Mouse (Mus musculus): Measurements from ENCODE around the gene Casp2.

Casp2 gene

GRCm38 (mm10) chr6:42282865-42283528 is 18.2 kb downstream of the Casp2 start:
- DNase-seq (ENCODE audit: low spot score), result no peak

GRCm38 (mm10) chr6:42286448-42286847 is 21.7 kb downstream of the Casp2 start, which contains the start of gene Clcn1:
Clcn1 (plus strand) TSS chr6:42286685.
- DNase-seq (ENCODE audit: low spot score), result no peak

- no peak for DNase-seq (ENCODE audit: low spot score)
These were observed 22.8 kb downstream of the Casp2 start for GRCm38 (mm10) chr6:42287562-42287961.

GRCm38 (mm10) chr6:42293327-42293726 is 28.5 kb downstream of the Casp2 start:
- DNase-seq (ENCODE audit: low spot score), result no peak

GRCm38 (mm10) chr6:42295549-42296094 is 30.8 kb downstream of the Casp2 start:
- DNase-seq (ENCODE audit: low spot score), result no peak

GRCm38 (mm10) chr6:42299362-42299761 is 34.6 kb downstream of the Casp2 start:
- DNase-seq (ENCODE audit: low spot score), result no peak

GRCm38 (mm10) chr6:42309816-42310378 is 45.1 kb downstream of the Casp2 start:
- no peak for DNase-seq (ENCODE audit: low spot score)

DNA sequence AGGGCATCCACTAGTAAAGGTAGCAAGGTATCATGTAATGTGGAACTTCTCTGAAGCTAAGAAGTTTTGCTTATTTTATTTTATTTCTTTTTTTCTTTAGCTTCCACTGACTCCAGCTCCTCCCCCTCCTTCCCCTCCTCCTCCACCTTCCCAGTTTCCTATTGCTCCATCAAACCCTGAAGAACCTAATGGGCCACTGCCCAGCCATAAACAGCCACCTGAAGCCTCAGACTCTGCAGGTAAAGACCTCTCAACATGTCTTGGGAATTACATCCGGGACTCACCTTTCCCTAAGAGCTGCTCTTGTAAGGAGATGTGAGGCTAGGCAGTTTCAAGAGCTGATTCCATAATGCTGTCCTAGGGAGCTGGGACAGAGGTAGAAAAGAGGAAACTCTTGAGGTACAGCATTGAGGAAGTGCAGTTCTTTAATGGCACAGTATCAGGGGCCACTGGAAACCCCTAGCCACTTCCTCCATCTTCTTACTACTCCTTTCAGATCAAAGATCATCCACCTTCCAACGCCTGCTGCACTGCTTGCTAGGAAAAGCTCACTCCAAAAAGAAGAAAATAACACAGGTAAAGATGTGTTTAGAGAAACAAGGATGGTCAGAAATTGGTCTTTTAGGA is 45.8 kb downstream of the Casp2 start:
- DNase-seq (ENCODE audit: low spot score), result no peak

- DNase-seq (ENCODE audit: low spot score), result no peak
These were observed 53.5 kb downstream of the Casp2 start for GRCm38 (mm10) chr6:42318293-42318692.

DNA sequence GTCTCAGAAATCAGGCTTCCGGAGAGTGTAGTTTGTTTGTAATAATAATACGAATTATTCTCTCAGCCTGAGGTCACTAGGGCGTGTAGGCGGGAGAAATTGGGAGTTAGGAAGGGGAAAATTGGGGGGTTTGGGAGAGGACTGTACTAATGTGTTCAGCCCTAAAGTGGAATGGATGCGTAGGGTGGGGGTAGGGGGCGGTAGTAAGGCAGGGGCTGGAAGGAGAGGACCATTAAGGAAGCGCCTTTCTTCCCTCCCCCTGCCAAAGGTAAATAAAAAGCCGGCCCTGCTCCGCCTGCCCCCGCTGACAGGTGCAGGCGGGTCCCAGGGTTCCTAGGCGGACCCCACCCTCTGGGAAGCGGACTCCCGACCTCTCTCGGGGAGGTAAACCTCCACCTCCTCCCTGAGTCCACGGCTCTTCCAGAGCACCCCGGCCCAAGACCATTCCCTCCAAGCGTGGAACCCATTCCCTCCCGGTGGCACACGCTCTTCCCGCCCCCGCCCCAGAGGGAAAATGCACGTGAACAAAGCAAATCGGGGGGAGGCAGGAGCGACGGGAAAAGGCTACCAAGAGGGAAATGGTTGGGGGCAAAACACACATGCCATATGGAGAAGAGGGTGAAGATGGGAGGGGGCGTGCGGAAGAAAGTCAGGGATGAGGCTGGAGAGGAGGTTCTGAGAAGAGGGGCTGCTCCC is 58.7 kb downstream of the Casp2 start:
- DNase-seq (ENCODE audit: low spot score), result no peak

DNA sequence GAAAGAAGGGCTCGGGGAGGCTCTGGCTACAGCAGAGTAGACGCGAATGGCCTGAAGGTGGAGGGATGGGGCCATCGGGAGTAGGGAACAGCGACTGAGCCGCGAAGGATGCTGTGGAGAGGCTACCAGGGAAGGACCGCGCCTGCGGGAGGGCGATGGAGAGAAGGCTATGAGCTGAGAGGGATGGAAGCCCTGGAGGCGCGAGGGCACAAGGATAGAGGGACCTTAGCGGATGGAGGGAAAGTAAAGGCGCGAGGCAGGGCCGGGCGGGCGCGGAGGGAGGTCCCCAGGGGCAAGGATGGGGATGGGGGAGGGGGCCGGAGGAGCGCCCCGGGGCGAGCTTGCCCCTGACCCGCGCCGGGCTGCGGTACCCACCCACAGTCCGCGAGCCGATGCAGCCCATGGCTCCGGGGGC is 59.3 kb downstream of the Casp2 start:
- no peak for DNase-seq (ENCODE audit: low spot score)

GRCm38 (mm10) chr6:42324482-42325267 is 59.9 kb downstream of the Casp2 start, which contains the start of gene Fam131b:
Fam131b (minus strand) TSS chr6:42324643.
- no peak for DNase-seq (ENCODE audit: low spot score)

- peak; percentile 53 for DNase-seq (ENCODE audit: low spot score)
These were observed 60.5 kb downstream of the Casp2 start for GRCm38 (mm10) chr6:42325268-42325609.

GRCm38 (mm10) chr6:42326509-42326908 is 61.7 kb downstream of the Casp2 start:
- DNase-seq (ENCODE audit: low spot score), result no peak

DNA sequence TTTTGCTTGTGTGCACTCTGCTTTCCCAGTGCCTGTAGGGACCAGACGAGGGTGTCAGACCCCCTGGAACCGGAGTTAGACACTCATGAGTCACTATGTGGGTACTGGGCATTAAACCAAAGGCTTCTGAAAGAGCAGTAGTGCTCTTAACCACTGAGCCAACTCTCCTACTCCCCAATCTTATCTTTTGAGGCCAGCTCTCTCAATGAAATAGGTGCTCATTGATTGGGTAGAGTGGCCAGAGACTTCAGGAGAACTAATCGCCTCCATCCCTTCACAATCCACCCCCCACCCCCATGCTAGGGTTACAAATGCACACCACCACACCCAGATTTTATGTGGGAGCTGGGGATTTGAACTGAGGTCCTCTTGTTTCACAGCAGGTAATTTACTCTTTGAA is 64.0 kb downstream of the Casp2 start:
- DNase-seq (ENCODE audit: low spot score), result no peak

GRCm38 (mm10) chr6:42330216-42330615 is 65.4 kb downstream of the Casp2 start:
- no peak for DNase-seq (ENCODE audit: low spot score)

- no peak for DNase-seq (ENCODE audit: low spot score)
These were observed 66.2 kb downstream of the Casp2 start for GRCm38 (mm10) chr6:42330946-42331345.
